Mouse (Mus musculus) gastrocnemius, adult 8-10 months (tissue): ENCODE data around the gene Abhd11. TPM values are rescaled to one million over a fixed set of nuclear protein-coding genes. Genes with fewer than 3 reads are reported as not detected.
"Not testable (repeated sequence)": the region's sequence is repeated elsewhere in the genome, so short reads cannot be mapped to it uniquely, and the experiment has no call there.

ENCODE experiments used
- DNase-seq, 2 experiments: peaks; one replicate each; pipeline ENCODE4 v3.0.0; 2022; ENCODE audit warnings: low spot score in 2 of 2
- total RNA-seq, 4 experiments: library from RNA; stranded (reverse); gene quantifications; 2 replicates each; pipeline ENCODE4 v1.2.4; 2022

The Abhd11 gene
- total RNA-seq: 10 to 100 TPM; 38.5 to 54.3 (median 46.0) TPM

GRCm38 (mm10) chr5:135008671-135009589 is at the start of gene Abhd11:
Abhd11 (plus strand) TSS chr5:135009152.
- peak; percentile 98 to 99 for DNase-seq

- no peak for DNase-seq
Observed at GRCm38 (mm10) chr5:134960430-134960829, 48.5 kb upstream of the Abhd11 start.

GRCm38 (mm10) chr5:134961519-134961918 is 47.4 kb upstream of the Abhd11 start:
- no peak for DNase-seq

- DNase-seq: no peak
Observed at GRCm38 (mm10) chr5:134963546-134963945, 45.4 kb upstream of the Abhd11 start.

GRCm38 (mm10) chr5:134964655-134965054 is 44.3 kb upstream of the Abhd11 start:
- DNase-seq: not testable (repeated sequence)

GRCm38 (mm10) chr5:134965473-134965851 is 43.5 kb upstream of the Abhd11 start:
- peak; percentile 33 to 46 for DNase-seq

- peak in 1 of 2 experiments; percentile 35 for DNase-seq
Observed at GRCm38 (mm10) chr5:134965852-134966821, 42.8 kb upstream of the Abhd11 start.

GRCm38 (mm10) chr5:134967164-134967944 is 41.6 kb upstream of the Abhd11 start:
- no peak for DNase-seq

- DNase-seq: no peak
Observed at GRCm38 (mm10) chr5:134970671-134971070, 38.3 kb upstream of the Abhd11 start.

- DNase-seq: no peak
Observed at GRCm38 (mm10) chr5:134973081-134973480, 35.9 kb upstream of the Abhd11 start.

GRCm38 (mm10) chr5:134973526-134973925 is 35.4 kb upstream of the Abhd11 start:
- no peak for DNase-seq

- DNase-seq: no peak
Observed at GRCm38 (mm10) chr5:134974294-134974693, 34.7 kb upstream of the Abhd11 start.

GRCm38 (mm10) chr5:134974921-134975320 is 34.0 kb upstream of the Abhd11 start:
- DNase-seq: no peak

GRCm38 (mm10) chr5:134976164-134976563 is 32.8 kb upstream of the Abhd11 start:
- DNase-seq: no peak

- DNase-seq: no peak
Observed at GRCm38 (mm10) chr5:134976577-134977250, 32.2 kb upstream of the Abhd11 start.

- no peak for DNase-seq
Observed at GRCm38 (mm10) chr5:134977837-134978236, 31.1 kb upstream of the Abhd11 start.

GRCm38 (mm10) chr5:134981149-134981548 is 27.8 kb upstream of the Abhd11 start:
- DNase-seq: no peak

GRCm38 (mm10) chr5:134983111-134983510 is 25.8 kb upstream of the Abhd11 start:
- no peak for DNase-seq

GRCm38 (mm10) chr5:134983771-134984170 is 25.2 kb upstream of the Abhd11 start:
- no peak for DNase-seq

- no peak for DNase-seq
Observed at GRCm38 (mm10) chr5:134985633-134986297, 23.2 kb upstream of the Abhd11 start, which contains the start of gene Cldn3. Cldn3 (plus strand) TSS chr5:134986214.
